Mouse (Mus musculus): Measurements from ENCODE around the gene Rbsn. TPM values are rescaled to one million over a fixed set of nuclear protein-coding genes. Genes with fewer than 3 reads are reported as not detected.

The Rbsn gene
- polyA plus RNA-seq, 1 experiment from 2014 or later: 30.7 TPM

DNA sequence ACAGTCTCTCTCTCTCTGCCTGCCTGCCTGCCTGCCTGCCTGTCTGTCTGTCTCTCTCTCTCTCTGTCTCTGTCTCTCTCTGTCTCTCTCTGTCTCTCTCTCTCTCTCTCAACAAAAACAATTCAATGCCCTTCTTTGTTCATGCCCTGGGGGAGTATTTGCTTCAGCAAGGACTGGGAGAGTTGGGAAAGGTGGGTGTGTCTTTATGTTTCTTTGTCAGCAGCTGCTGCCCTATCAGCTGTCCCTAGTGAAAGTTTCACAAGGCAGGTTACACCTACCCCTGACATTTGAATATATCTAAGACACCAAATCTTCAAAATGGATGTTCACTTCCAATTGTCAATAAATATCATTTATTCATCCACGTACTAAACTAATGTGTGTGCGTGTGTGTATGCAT lies 14.9 kb upstream of the Rbsn start:
- H3K4me1 ChIP-seq: no peaks in the 10 kb centered on the region
- H3K9me3 ChIP-seq: no peaks in the 10 kb centered on the region
- H3K36me3 ChIP-seq: no peaks in the 10 kb centered on the region
- no peak overlapping the region for H3K9ac ChIP-seq
- H3K27me3 ChIP-seq: no peaks in the 10 kb centered on the region
- no peak overlapping the region for H3K4me2 ChIP-seq
- H3K4me3 ChIP-seq: no peak overlapping the region
- WGBS: 91% methylated on average over 2 of the region's 2 CpGs
- ATAC-seq (ENCODE audit: insufficient number of reproducible peaks, low FRiP score, low TSS enrichment, low read depth): no peak
- no peak overlapping the region for H3K27ac ChIP-seq

DNA sequence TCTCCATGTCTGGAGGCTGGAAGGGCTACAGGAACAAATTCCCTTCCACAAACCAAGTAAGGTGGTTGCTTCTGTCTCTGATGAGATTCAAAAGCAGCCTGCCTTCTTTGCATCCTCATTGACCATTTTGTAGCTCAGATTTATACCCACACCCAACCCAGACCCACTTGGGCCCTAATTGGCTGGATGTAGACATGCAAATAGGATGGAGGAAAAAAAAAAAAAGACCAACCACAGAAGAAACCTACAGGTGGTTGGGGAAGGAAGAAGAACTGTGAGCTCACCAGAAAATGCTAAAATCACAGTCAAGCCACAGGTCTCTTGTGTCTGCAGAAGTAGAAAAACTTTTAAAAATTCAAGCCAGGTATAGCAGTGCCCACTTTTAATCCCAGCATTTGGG lies 14.4 kb upstream of the Rbsn start:
- no peak overlapping the region for H3K9ac ChIP-seq
- ATAC-seq (ENCODE audit: insufficient number of reproducible peaks, low FRiP score, low TSS enrichment, low read depth): no peak
- no peaks in the 10 kb centered on the region for H3K36me3 ChIP-seq
- no peaks in the 10 kb centered on the region for H3K27me3 ChIP-seq
- H3K4me2 ChIP-seq: no peak overlapping the region
- H3K4me1 ChIP-seq: no peaks in the 10 kb centered on the region
- H3K9me3 ChIP-seq: no peaks in the 10 kb centered on the region
- no peak overlapping the region for H3K4me3 ChIP-seq
- H3K27ac ChIP-seq: no peak overlapping the region

DNA sequence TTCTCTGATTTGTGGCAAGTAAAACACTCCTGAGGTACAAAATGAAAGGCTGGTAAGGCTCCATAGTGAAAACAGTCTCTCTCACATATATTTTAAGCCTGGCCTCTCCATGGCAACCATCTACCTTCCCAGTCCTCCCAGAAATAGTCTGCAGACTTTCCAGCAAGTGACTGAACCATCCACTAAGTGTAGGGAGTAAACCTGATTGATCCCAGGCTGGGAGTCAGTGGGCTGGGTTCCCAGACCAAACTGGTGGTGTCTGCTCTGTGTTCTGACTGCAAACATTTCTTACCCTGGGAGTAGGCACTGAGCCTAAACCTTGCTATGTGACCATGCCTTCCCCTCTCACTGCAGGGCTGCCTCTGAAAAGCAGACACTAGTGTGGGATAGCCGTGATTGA lies 10.3 kb upstream of the Rbsn start:
- Histone ChIP-seq H3K36me3 (no peaks in the 10 kb centered on the region), H3K27ac (no peak overlapping the region), H3K9me3 (no peaks in the 10 kb centered on the region), H3K4me3 (no peak overlapping the region), H3K4me2 (no peak overlapping the region), H3K9ac (no peak overlapping the region), H3K4me1 (no peaks in the 10 kb centered on the region), H3K27me3 (no peaks in the 10 kb centered on the region)
- WGBS: 61% methylated on average over 1 of the region's 1 CpGs
- ATAC-seq (ENCODE audit: insufficient number of reproducible peaks, low FRiP score, low TSS enrichment, low read depth): no peak

DNA sequence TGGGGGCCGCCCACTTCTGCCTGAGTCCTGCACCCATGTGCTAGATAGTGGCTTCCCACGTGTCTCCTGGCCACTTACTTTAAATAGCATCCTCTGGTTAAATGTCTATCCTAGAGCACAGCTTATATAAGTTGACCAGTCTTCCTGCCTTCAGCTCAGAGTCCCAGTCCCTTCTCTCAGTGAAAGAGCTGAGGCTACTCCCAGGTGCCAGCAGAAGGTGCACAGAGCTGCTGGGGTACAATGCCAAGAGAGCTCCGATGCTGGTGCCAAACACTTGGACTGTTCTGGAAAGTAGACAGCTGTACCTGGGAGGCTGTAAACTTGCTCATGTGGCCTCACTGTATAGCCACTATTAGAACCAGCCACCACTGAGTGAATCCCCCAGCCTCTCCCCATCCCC lies 7.3 kb upstream of the Rbsn start:
- H3K36me3 ChIP-seq: no peaks in the 10 kb centered on the region
- ATAC-seq (ENCODE audit: insufficient number of reproducible peaks, low FRiP score, low TSS enrichment, low read depth): no peak
- no peaks in the 10 kb centered on the region for H3K4me1 ChIP-seq
- H3K27ac ChIP-seq: no peak overlapping the region
- no peaks in the 10 kb centered on the region for H3K9me3 ChIP-seq
- WGBS: 77% methylated on average over 3 of the region's 3 CpGs
- no peak overlapping the region for H3K9ac ChIP-seq
- no peaks in the 10 kb centered on the region for H3K27me3 ChIP-seq
- no peak overlapping the region for H3K4me3 ChIP-seq
- no peak overlapping the region for H3K4me2 ChIP-seq

DNA sequence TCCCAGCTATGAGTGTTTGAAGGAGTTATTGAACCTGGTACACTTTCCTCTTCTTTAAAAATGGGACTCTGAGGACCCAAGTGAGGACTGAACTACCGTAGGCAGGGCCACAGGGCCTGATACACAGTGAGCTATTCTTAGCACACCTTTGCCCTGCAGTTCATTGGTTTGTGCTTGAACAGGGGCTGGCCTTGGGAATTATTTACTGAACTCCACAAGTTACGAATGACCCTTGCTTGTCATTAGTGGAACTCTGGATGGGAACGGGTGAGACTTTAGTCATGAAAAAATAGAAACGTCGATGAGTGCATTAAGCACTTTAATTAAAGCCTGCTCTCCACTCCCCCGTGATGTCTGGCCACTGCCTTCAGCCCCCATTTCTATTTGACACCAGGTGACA lies 6.9 kb upstream of the Rbsn start:
- no peak overlapping the region for H3K4me2 ChIP-seq
- H3K4me3 ChIP-seq: no peak overlapping the region
- 76% methylated on average over 6 of the region's 6 CpGs for WGBS
- H3K27me3 ChIP-seq: no peaks in the 10 kb centered on the region
- no peak overlapping the region for H3K9ac ChIP-seq
- no peaks in the 10 kb centered on the region for H3K36me3 ChIP-seq
- no peaks in the 10 kb centered on the region for H3K4me1 ChIP-seq
- H3K27ac ChIP-seq: no peak overlapping the region
- H3K9me3 ChIP-seq: no peaks in the 10 kb centered on the region
- ATAC-seq (ENCODE audit: insufficient number of reproducible peaks, low FRiP score, low TSS enrichment, low read depth): no peak

DNA sequence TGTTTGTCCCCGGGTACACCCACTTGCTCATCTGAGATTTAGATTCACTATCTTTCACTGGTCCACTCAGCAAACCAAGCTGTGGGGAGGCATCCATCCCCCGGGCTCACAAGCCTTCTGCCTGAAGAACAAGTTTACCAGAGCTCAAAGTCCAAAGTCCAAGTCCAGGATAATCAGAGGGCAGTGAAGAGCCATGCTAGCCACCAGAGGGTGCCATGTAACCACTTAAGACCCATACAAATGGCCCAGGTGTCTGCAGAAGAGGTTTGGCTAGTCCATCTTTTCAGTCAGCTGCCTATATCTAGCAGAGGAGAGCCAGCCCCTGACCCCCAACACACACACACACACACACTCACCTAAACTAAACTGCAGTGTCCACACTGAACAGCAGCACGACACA lies 4.7 kb upstream of the Rbsn start:
- Histone ChIP-seq H3K4me2 (no peak overlapping the region), H3K27me3 (no peaks in the 10 kb centered on the region), H3K4me3 (no peak overlapping the region), H3K4me1 (0 out of 2 replicates have a peak, but pooled peaks cover 5% of the 10 kb centered on the region), H3K9me3 (no peaks in the 10 kb centered on the region), H3K27ac (no peak overlapping the region), H3K9ac (no peak overlapping the region), H3K36me3 (no peaks in the 10 kb centered on the region)
- no peak for ATAC-seq (ENCODE audit: insufficient number of reproducible peaks, low FRiP score, low TSS enrichment, low read depth)
- WGBS: 34% methylated on average over 3 of the region's 3 CpGs

GRCm38 (mm10) chr6:92214055-92214772 lies 511 bp downstream of the Rbsn start:
- under 1% methylated on average over 48 of the region's 48 CpGs for WGBS
- H3K9me3 ChIP-seq: no peaks in the 10 kb centered on the region
- peak; percentile 35; the same call in 1 of the 2 replicates for ATAC-seq (ENCODE audit: insufficient number of reproducible peaks, low FRiP score, low TSS enrichment, low read depth)

DNA sequence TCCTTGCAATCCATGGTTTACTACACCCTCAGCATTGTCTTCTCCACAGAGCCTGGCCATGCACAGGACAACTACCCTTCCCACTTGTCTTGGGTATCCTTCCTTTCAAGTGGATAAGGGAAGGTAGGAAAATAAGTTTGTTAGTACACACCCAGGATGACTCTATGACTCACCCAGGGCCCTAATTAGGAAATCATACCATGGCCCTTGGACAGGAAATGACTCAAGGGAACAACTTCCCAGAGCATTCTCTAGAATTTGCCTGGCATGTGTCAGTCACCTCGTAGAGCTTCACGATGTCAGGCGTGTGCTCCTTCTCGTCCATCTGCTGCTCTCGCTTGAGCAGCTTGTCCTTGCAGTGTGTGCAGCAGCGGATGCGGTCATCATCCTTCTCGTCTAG lies 15.3 kb downstream of the Rbsn start:
- Histone ChIP-seq H3K9ac (no peak overlapping the region), H3K27ac (no peak overlapping the region), H3K36me3 (peaks cover 77% of the 10 kb centered on the region), H3K4me3 (no peak overlapping the region), H3K27me3 (no peaks in the 10 kb centered on the region), H3K9me3 (no peaks in the 10 kb centered on the region), H3K4me2 (no peak overlapping the region), H3K4me1 (no peaks in the 10 kb centered on the region)
- WGBS: 86% methylated on average over 8 of the region's 8 CpGs
- no peak for ATAC-seq (ENCODE audit: insufficient number of reproducible peaks, low FRiP score, low TSS enrichment, low read depth)

More at GRCm38 (mm10) chr6:92214055-92214772, 511 bp downstream of the Rbsn start:
- peak overlapping the region; percentile 86 for H3K4me2 ChIP-seq
- H3K4me1 ChIP-seq: peaks cover 11% of the 10 kb centered on the region
- peak overlapping the region; percentile 99 for H3K4me3 ChIP-seq
- no peaks in the 10 kb centered on the region for H3K27me3 ChIP-seq
- peaks cover 20% of the 10 kb centered on the region for H3K36me3 ChIP-seq
- H3K27ac ChIP-seq: peak overlapping the region; percentile 89
- H3K9ac ChIP-seq: peak overlapping the region; percentile 93

DNA sequence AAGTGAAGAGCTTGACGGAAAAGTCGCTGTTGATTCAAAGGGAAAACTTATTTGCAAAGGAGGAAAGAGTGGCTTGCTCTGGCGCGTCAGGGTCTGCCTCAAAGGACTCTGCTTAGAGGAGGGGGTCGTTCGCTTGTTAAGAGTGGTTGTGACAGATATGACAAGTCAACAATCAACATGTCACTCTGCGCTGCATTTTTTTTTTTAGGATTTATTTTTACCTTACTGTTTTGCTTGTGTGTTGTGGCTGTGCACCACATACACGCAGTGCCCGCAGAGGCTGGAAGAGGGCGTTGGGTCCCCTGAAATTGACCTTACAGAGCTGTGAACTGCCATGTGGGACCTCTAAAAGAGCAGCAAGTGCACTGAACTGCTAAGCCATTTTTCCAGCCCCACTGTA lies 30.5 kb downstream of the Rbsn start:
- Histone ChIP-seq H3K4me1 (peaks cover 14% of the 10 kb centered on the region), H3K4me3 (peak overlapping the region; percentile 83), H3K9ac (peak overlapping the region; percentile 79; the same call in 1 of the 2 replicates), H3K27ac (no peak overlapping the region), H3K9me3 (no peaks in the 10 kb centered on the region), H3K36me3 (peaks cover 42% of the 10 kb centered on the region), H3K4me2 (peak overlapping the region; percentile 67), H3K27me3 (no peaks in the 10 kb centered on the region)
- 8% methylated on average over 10 of the region's 10 CpGs for WGBS
- ATAC-seq (ENCODE audit: insufficient number of reproducible peaks, low FRiP score, low TSS enrichment, low read depth): no peak

GRCm38 (mm10) chr6:92183621-92184131 lies 31.0 kb downstream of the Rbsn start, which contains the start of gene Mrps25:
TSS of gene Mrps25 (minus strand) at chr6:92184033.
- Histone ChIP-seq H3K9ac (peak within 1 kb of the TSS; percentile 79), H3K4me3 (peak within 1 kb of the TSS; percentile 83), H3K36me3 (peaks cover 42% of the 10 kb centered on the region), H3K27ac (peak within 1 kb of the TSS; percentile 76), H3K27me3 (no peaks in the 10 kb centered on the region), H3K4me2 (peak within 1 kb of the TSS; percentile 67), H3K9me3 (no peaks in the 10 kb centered on the region), H3K4me1 (peaks cover 14% of the 10 kb centered on the region)
- ATAC-seq (ENCODE audit: insufficient number of reproducible peaks, low FRiP score, low TSS enrichment, low read depth): peak; percentile 79; the same call in 1 of the 2 replicates
- WGBS: under 1% methylated on average over 42 of the region's 42 CpGs

DNA sequence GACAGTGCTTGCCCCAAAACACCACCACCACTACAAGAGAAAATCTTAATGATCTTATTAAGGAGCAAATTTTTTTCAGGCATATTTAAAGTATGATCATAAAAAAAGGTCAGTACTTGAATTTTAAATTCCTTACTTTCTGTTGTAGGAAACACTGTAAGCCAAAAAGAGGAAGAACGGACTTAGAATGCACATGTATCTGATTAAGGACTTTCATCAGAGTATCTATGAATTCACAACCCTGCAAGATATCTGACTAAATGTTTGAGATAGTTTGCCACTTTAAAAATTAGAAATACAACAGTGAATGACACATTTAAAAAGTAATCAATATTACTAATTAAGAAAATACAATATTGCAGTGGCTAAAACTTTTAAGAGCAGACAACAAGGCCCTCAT lies 38.3 kb downstream of the Rbsn start:
- Histone ChIP-seq H3K4me3 (no peak overlapping the region), H3K4me1 (peaks cover 4% of the 10 kb centered on the region; the same call in 1 of the 2 replicates), H3K27ac (no peak overlapping the region), H3K9me3 (no peaks in the 10 kb centered on the region), H3K27me3 (no peaks in the 10 kb centered on the region), H3K9ac (no peak overlapping the region), H3K36me3 (peaks cover 70% of the 10 kb centered on the region), H3K4me2 (no peak overlapping the region)
- ATAC-seq (ENCODE audit: insufficient number of reproducible peaks, low FRiP score, low TSS enrichment, low read depth): no peak
- 73% methylated on average over 1 of the region's 1 CpGs for WGBS

GRCm38 (mm10) chr6:92162724-92163123 lies 52.0 kb downstream of the Rbsn start:
- H3K27ac ChIP-seq: no peak overlapping the region
- no peak overlapping the region for H3K4me3 ChIP-seq
- ATAC-seq (ENCODE audit: insufficient number of reproducible peaks, low FRiP score, low TSS enrichment, low read depth): no peak
- H3K27me3 ChIP-seq: no peaks in the 10 kb centered on the region
- H3K9ac ChIP-seq: no peak overlapping the region
- H3K4me2 ChIP-seq: no peak overlapping the region
- H3K36me3 ChIP-seq: peaks cover 92% of the 10 kb centered on the region
- H3K4me1 ChIP-seq: no peaks in the 10 kb centered on the region
- WGBS: 85% methylated on average over 1 of the region's 1 CpGs
- H3K9me3 ChIP-seq: no peaks in the 10 kb centered on the region
